Mouse (Mus musculus) lung, postnatal 0 days (tissue): ENCODE measurements around the gene Hspa1a.

Experiments
- CTCF ChIP-seq: IDR thresholded peaks from 2 replicates; pipeline ENCODE4 v1.5.1; 2016; ENCODE audit warnings: antibody characterized with exemption, mild to moderate bottlenecking
- EP300 ChIP-seq: IDR thresholded peaks from 2 replicates; pipeline ENCODE4 v1.6.1; 2016; ENCODE audit warnings: antibody characterized with exemption, mild to moderate bottlenecking, control low read depth

GRCm38 (mm10) chr17:35005158-35005557, 33.2 kb upstream of the Hspa1a start:
- TF ChIP-seq CTCF (no peak), EP300 (no peak)
